Mouse (Mus musculus): ENCODE results near the gene Tlnrd1. TPM values are rescaled to one million over a fixed set of nuclear protein-coding genes. Genes with fewer than 3 reads are reported as not detected.
A peak's percentile ranks its signal among the peaks of the same experiment; 100 is the strongest.
"Not testable (repeated sequence)": the region's sequence is repeated elsewhere in the genome, so short reads cannot be mapped to it uniquely, and the experiment has no call there.

Gene Tlnrd1
- 1 to 10 TPM in 1 of 3 experiments, under 1 TPM in 2; 0.71 to 1.1 (median 0.86) TPM for polyA plus RNA-seq (2017; shearing (Covaris generic))

- ATAC-seq, result peak; percentile 73
Measured at GRCm38 (mm10) chr7:83884021-83884658, at the start of gene Tlnrd1, which contains the start of gene Mesd. Gene Tlnrd1 (minus strand): TSS chr7:83884305. Gene Mesd (plus strand): TSS chr7:83884466.

DNA sequence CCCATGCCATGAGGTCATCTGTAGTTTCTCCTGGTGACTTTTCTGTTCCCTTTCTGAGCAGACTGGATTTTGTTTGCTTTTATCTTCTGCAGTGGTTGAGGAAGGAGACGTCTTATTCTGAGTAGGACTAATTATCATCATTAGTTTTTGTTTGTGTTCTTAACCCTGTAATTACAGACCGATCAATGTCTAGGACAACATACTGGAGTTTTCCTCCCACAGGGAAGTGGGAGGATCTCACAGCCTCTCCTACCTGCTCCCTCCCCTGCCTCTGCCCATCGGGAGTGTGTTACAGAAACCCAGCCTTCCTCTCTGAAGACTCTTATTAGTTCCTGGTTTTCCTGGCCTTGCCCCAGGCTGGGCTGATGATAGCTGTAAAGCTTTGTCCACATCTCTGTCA lies 37.5 kb upstream of the Tlnrd1 start:
- ATAC-seq, result no peak

- no peak for ATAC-seq
Measured at GRCm38 (mm10) chr7:83920241-83920640, 36.1 kb upstream of the Tlnrd1 start.

DNA sequence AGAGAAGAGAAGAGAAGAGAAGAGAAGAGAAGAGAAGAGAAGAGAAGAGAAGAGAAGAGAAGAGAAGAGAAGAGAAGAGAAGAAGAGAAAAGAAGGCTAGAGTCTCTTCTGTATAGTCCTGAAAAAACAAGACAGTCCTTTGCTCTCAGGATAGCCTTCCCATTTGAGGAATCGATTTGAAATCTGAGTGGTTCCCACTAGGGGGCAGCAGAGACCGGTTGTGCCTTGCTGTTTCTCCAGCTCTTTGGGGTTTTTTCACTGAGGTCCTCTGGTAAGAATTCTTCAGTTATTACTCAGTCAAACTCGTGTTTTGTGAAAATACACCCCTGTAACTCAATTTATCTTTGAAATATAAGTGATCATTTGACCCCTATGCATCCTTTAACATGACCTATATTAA lies 30.5 kb upstream of the Tlnrd1 start:
- ATAC-seq, result peak; percentile 43

- ATAC-seq, result no peak
Measured at GRCm38 (mm10) chr7:83913995-83914394, 29.9 kb upstream of the Tlnrd1 start.

GRCm38 (mm10) chr7:83913405-83913932 lies 29.4 kb upstream of the Tlnrd1 start:
- no peak for ATAC-seq

GRCm38 (mm10) chr7:83911909-83912308 lies 27.8 kb upstream of the Tlnrd1 start:
- ATAC-seq, result no peak

DNA sequence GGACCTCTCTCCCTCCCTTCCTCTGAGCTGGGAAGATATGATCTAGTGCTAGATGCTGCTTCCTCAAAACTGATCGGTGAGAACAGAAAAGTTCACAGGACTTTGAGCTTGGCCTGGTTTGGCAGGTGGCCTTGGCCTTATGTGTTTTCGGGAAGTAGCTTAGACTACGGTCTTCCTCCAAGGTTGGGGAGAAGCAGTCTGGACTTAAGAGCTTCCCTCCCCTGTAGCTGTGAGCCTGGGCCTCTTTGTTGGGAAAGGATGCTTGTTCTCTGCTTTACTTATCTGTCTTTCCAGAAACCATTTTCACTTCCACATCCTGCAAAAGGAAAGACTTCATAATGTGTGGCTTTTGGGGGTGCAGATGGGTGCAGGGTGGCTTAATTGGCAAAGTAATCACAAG lies 20.7 kb upstream of the Tlnrd1 start:
- ATAC-seq, result no peak

DNA sequence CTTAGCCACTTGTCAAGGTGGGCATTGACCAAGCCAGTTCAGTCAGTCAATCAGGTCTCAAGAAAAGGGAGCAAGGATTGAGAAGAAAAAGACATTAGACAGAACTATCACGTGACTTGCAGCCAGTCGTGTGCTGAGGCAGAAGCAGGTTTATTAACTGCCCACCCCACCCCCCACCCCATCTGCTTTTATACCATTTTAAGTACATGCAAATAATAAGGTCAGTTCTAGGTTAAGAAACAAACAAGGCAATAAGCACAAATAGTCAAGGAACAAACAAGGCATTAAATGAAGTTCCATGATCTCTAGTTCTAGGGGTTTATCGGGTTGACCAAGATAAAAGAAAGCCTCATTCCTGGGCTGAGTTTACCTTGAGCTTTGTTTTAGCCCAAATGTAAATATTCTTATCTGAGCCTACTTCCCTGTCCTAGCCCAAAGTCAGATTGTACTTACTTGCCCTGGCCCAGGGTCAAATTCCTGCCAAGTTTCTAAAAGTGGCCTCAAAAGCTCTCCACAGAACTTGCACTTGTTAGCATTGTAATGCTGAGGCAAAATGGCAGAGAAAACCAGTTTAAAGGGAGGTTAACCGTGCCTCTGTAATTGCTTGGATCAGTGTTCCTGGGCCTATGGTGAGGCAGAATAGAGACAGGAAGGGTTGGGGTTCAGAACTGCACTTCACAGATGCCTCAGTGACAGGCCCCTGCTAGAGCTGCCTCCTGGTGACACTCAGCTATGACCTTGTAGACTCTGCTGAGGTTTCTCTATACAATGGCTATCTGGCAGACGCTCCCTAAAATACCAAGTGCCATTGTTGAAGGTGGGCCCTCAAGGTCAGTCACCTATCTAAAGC lies 18.4 kb upstream of the Tlnrd1 start:
- ATAC-seq, result no peak

DNA sequence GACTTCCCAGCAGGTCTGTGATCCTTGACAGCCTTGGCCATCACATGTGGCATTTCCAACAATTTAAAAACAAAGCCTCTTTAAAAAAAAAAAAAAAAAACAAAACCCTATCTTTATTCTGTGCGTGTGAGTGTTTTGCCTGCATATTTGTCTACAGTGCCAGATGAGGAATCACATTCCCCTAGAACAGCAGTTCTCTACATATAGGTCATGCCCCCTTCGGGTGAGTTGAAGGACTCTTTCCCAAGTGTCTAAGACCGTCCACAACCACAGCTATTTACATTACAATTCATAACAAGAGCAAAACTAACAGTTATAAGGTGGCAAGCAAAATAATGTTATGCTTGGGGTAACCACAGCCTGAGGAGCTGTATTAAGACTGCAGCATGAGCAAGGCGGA lies 17.3 kb upstream of the Tlnrd1 start:
- ATAC-seq, result no peak

GRCm38 (mm10) chr7:83900519-83900918 lies 16.4 kb upstream of the Tlnrd1 start:
- ATAC-seq, result no peak

GRCm38 (mm10) chr7:83898267-83898666 lies 14.2 kb upstream of the Tlnrd1 start:
- ATAC-seq, result no peak

DNA sequence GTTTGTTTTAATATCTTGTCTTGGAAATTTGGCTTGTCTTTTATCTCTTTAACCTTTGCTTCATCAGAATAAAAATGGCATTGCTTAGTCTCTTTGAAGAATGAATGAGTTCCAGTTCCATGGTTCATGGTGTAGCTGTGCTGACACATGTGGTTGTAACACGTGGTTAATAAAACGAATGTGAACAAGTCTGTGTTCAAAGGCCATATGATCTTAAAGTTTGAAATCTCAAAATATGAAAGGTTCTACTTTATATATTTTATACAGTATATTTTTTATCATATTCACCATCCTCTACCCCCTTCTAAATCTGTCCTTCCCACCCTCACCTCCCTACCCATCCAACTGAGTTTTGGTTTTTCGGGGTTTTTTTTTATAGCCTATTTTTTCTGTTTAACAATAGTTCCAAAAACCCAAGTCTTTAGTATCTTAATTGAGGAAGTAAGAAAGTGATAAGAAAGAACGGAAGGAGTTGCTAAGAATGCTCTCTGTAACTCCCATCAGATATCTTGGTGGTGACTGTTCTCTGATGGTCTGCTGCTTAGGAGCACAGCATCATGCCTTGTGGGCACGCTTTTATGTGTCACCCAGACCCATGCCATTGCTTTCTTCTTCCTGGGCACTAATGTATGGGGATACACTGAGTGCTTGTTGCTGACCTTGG lies 12.1 kb upstream of the Tlnrd1 start:
- no peak for ATAC-seq

GRCm38 (mm10) chr7:83894348-83894747 lies 10.2 kb upstream of the Tlnrd1 start:
- no peak for ATAC-seq

DNA sequence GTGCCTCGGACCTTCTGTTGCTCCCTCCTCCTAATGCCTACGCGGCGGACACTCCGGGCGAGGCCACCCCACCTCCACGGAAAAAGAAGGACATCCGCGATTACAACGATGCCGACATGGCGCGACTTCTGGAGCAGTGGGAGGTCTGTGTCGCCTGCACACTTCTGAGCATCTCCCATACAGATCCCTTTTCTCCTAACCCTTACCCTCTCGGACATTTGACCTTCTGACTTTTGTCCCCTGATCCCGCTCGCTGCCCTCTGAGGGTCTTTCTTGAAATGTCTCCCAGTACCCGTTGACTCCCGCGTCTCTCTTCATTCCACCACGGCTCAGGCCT lies 8.2 kb upstream of the Tlnrd1 start:
- ATAC-seq, result peak; percentile 5

GRCm38 (mm10) chr7:83891433-83892332 lies 7.6 kb upstream of the Tlnrd1 start:
- peak; percentile 93 for ATAC-seq

- ATAC-seq, result not testable (repeated sequence)
Measured at GRCm38 (mm10) chr7:83889946-83890345, 5.8 kb upstream of the Tlnrd1 start.

DNA sequence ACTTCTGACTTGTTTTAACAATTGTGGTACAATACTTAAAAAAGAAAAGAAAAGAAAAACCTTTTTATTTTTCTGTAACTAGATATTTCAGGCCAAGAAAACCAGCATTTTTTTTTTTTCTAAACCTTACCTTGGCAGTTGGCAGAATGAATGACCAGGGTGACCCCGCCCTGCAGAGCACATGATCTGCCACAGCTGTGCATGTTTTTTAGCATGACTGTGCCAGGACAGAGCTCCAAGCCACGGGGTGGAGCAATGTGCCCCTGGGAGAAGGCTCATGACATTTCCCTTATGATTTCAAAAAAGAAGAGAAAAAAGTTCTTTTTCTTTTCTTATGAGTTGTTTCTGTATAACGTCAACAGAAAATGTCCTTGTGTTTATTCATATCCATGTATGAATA lies 5.3 kb upstream of the Tlnrd1 start:
- ATAC-seq, result no peak

DNA sequence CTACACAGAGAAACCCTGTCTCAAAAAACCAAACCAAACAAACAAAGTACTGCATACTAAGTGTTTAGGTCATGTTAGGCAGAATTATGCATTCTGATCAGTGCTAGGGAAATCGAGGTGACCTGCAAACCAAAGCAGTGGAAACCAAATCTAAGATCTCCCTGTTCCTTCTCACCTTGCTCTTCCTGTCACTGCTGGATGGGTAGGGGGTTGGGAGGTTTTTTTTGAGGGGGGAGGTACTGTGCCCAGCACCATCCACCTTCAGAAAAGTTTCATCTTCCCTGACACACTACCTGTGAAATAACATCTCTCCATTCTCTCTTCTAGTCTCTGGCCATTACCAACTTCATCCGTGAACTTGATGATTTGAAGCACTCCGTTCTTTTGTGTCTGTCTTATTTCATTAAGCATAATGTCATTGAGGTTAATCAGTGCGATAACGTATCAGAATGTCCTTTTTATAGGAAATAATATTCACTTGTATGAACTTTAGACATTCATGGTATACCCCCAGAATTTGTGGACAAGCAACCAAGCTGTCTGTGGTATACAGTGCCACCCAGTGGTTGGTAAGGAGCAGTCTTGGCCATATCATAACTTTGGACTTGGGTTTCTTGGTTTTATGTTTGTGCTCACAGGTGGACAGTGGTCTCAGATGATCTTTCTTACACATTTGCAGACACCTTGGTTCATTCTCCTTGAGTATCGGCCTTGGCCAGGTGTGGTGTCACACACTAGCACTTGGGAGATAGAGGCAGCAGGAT lies 2.4 kb upstream of the Tlnrd1 start:
- ATAC-seq, result no peak

GRCm38 (mm10) chr7:83885835-83886234 lies 1.7 kb upstream of the Tlnrd1 start:
- no peak for ATAC-seq

- no peak for ATAC-seq
Measured at GRCm38 (mm10) chr7:83884921-83885532, 922 bp upstream of the Tlnrd1 start.

Data from inflammation-experienced regulatory T-cells, adult 6 months (primary cell).